Mouse (Mus musculus): Measurements from ENCODE around the gene Gm3591. TPM values are rescaled to one million over a fixed set of nuclear protein-coding genes. Genes with fewer than 3 reads are reported as not detected.
"Not testable (repeated sequence)": the region's sequence is repeated elsewhere in the genome, so short reads cannot be mapped to it uniquely, and the experiment has no call there.

The Gm3591 gene
- 0.24 and 0.78 TPM in 2 replicates for polyA plus RNA-seq (2015; fragmentation: Nextera tagmentation; extraction: Ambion mirVana)

DNA sequence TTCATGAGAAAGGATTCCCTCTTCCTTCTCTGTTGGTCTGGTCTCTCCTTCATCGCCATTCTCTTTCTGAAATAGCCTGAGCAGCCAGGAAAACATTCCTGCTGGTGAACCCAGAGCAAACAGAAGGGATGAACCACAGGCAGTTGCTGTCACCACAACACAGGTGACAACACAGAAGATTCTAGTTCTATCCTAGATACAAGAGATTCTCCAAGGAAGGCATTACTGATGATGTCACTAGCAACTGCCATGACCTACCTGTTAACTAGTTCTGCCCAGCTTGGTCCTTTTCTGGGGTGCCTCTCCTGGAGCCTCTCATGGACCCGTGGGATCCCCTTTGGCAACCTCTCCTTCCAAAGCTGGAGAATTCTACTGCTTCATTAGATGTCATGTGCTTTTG is at the start of gene Gm3591:
Gene Gm3591, minus strand, starts transcription at position 101 of the 400 bp plus-strand sequence.
- H3K9ac ChIP-seq (replicated peaks; ENCODE audit: low read length); H3K9me3 ChIP-seq (ENCODE audit: low read length); H3K4me3 ChIP-seq (ENCODE audit: low read length); H3K36me3 ChIP-seq (ENCODE audit: insufficient read depth, low read length); H3K27me3 ChIP-seq (ENCODE audit: insufficient read depth, low read length); H3K4me2 ChIP-seq (replicated peaks; ENCODE audit: low read depth, low read length); H3K4me1 ChIP-seq (ENCODE audit: insufficient read depth, low read length); H3K27ac ChIP-seq (ENCODE audit: low read length); ATAC-seq (ENCODE audit: low FRiP score, low TSS enrichment): not testable (repeated sequence)
- no CpG with 5 or more reads among the region's 2 CpGs for WGBS

DNA sequence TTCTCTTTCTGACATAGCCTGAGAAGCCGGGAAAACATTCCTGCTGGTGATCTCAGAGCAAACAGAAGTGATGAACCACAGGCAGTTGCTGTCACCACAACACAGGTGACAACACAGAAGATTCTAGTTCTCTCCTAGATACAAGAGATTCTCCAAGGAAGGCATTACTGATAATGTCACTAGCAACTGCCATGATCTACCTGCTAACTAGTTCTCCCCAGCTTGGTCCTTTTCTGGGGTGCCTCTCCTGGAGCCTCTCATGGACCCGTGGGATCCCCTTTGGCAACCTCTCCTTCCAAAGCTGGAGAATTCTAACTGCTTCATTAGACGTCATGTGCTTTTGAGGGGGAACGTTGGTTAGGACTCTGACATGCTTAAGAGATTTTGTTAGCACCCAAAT is 32.2 kb upstream of the Gm3591 start, which contains the start of gene Gm3594:
Gene Gm3594, minus strand, starts transcription at position 101 of the 400 bp plus-strand sequence.
- WGBS = no CpG with 5 or more reads among the region's 4 CpGs
- not testable (repeated sequence) for H3K9ac ChIP-seq (replicated peaks; ENCODE audit: low read length); H3K27me3 ChIP-seq (ENCODE audit: insufficient read depth, low read length); H3K4me1 ChIP-seq (ENCODE audit: insufficient read depth, low read length); H3K36me3 ChIP-seq (ENCODE audit: insufficient read depth, low read length); H3K27ac ChIP-seq (ENCODE audit: low read length); H3K4me2 ChIP-seq (replicated peaks; ENCODE audit: low read depth, low read length); ATAC-seq (ENCODE audit: low FRiP score, low TSS enrichment); H3K9me3 ChIP-seq (ENCODE audit: low read length); H3K4me3 ChIP-seq (ENCODE audit: low read length)

- H3K9ac ChIP-seq (replicated peaks; ENCODE audit: low read length); H3K27ac ChIP-seq (ENCODE audit: low read length); H3K36me3 ChIP-seq (ENCODE audit: insufficient read depth, low read length); ATAC-seq (ENCODE audit: low FRiP score, low TSS enrichment); H3K4me3 ChIP-seq (ENCODE audit: low read length); H3K4me2 ChIP-seq (replicated peaks; ENCODE audit: low read depth, low read length); H3K27me3 ChIP-seq (ENCODE audit: insufficient read depth, low read length); H3K4me1 ChIP-seq (ENCODE audit: insufficient read depth, low read length); H3K9me3 ChIP-seq (ENCODE audit: low read length): not testable (repeated sequence)
- WGBS = 91% methylated on average over 1 of the region's 4 CpGs
Measured at GRCm38 (mm10) chr14:6440774-6441173, 28.5 kb upstream of the Gm3591 start.

DNA sequence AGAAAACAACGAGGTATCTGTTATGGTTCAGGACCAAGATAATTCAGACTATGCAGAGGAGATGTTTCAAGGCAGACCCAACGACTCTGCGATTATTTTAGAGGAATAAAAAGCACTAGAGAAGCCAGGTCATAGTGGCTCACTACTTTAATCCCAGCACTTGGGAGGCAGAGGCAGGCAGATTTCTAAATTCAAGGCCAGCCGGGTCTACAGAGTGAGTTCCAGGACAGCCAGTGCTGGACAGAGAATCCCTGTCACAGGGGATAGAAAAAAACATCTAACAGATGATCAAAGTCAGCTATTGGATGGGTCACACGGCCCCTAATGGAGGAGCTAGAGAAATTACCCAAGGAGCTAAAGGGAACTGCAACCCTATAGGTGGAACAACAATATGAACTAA is 27.9 kb upstream of the Gm3591 start:
- H3K27ac ChIP-seq (ENCODE audit: low read length); H3K9ac ChIP-seq (replicated peaks; ENCODE audit: low read length); H3K4me3 ChIP-seq (ENCODE audit: low read length); ATAC-seq (ENCODE audit: low FRiP score, low TSS enrichment); H3K27me3 ChIP-seq (ENCODE audit: insufficient read depth, low read length); H3K4me2 ChIP-seq (replicated peaks; ENCODE audit: low read depth, low read length); H3K9me3 ChIP-seq (ENCODE audit: low read length); H3K4me1 ChIP-seq (ENCODE audit: insufficient read depth, low read length); H3K36me3 ChIP-seq (ENCODE audit: insufficient read depth, low read length): not testable (repeated sequence)
- WGBS = 29% methylated on average over 1 of the region's 5 CpGs

DNA sequence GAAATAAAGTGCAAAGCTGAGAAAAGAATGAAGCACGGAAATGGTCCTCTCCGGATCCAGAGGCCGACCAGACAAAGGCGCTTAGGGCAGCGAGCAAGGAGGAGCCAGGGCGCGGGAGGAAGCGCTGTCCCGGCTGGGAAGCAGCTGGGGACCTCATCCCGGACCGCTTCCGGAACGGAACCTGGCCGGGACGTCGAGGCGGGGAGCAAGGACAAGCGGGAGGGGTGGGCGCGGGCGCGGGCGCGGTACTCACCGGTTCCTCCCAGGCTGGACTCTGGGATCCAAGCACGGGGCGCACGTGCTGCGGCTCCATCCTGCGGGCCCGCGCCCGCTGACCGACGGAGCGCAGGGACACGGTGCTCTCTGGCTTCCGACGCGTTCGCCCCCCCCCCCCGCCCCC is 14.5 kb upstream of the Gm3591 start:
- not testable (repeated sequence) for H3K4me2 ChIP-seq (replicated peaks; ENCODE audit: low read depth, low read length); H3K4me3 ChIP-seq (ENCODE audit: low read length); ATAC-seq (ENCODE audit: low FRiP score, low TSS enrichment); H3K27ac ChIP-seq (ENCODE audit: low read length); H3K9me3 ChIP-seq (ENCODE audit: low read length); H3K9ac ChIP-seq (replicated peaks; ENCODE audit: low read length); H3K27me3 ChIP-seq (ENCODE audit: insufficient read depth, low read length); H3K4me1 ChIP-seq (ENCODE audit: insufficient read depth, low read length); H3K36me3 ChIP-seq (ENCODE audit: insufficient read depth, low read length)
- 23% methylated on average over 5 of the region's 42 CpGs for WGBS

- not testable (repeated sequence) for H3K36me3 ChIP-seq (ENCODE audit: insufficient read depth, low read length); H3K9me3 ChIP-seq (ENCODE audit: low read length); H3K4me1 ChIP-seq (ENCODE audit: insufficient read depth, low read length); H3K27ac ChIP-seq (ENCODE audit: low read length); ATAC-seq (ENCODE audit: low FRiP score, low TSS enrichment); H3K27me3 ChIP-seq (ENCODE audit: insufficient read depth, low read length); H3K4me3 ChIP-seq (ENCODE audit: low read length); H3K9ac ChIP-seq (replicated peaks; ENCODE audit: low read length)
- 0 out of 2 replicates have a peak overlapping the region, but pooled peaks have one; percentile 21 for H3K4me2 ChIP-seq (replicated peaks; ENCODE audit: low read depth, low read length)
- 19% methylated on average over 20 of the region's 22 CpGs for WGBS
Measured at GRCm38 (mm10) chr14:6426353-6426752, 14.1 kb upstream of the Gm3591 start.

GRCm38 (mm10) chr14:6390219-6390618 is 22.1 kb downstream of the Gm3591 start, which contains the start of gene Gm16440:
TSS of gene Gm16440 (minus strand) at chr14:6390319.
- not testable (repeated sequence) for H3K4me2 ChIP-seq (replicated peaks; ENCODE audit: low read depth, low read length); H3K27me3 ChIP-seq (ENCODE audit: insufficient read depth, low read length); H3K36me3 ChIP-seq (ENCODE audit: insufficient read depth, low read length); H3K9ac ChIP-seq (replicated peaks; ENCODE audit: low read length); ATAC-seq (ENCODE audit: low FRiP score, low TSS enrichment); H3K27ac ChIP-seq (ENCODE audit: low read length); H3K4me1 ChIP-seq (ENCODE audit: insufficient read depth, low read length); H3K9me3 ChIP-seq (ENCODE audit: low read length); H3K4me3 ChIP-seq (ENCODE audit: low read length)
- 92% methylated on average over 2 of the region's 4 CpGs for WGBS

Other genes with a start within 250 kb of the Gm3591 start
- not detected in 2 replicates for gene Gm21560, start 193.2 kb downstream of the Gm3591 start, polyA plus RNA-seq (2015; fragmentation: Nextera tagmentation; extraction: Ambion mirVana)
- gene Gm3411, start 125.2 kb downstream of the Gm3591 start, polyA plus RNA-seq (2015; fragmentation: Nextera tagmentation; extraction: Ambion mirVana) = 0.94 and 1.5 TPM in 2 replicates
- gene Gm21103, start 107.6 kb downstream of the Gm3591 start, polyA plus RNA-seq (2015; fragmentation: Nextera tagmentation; extraction: Ambion mirVana) = not detected in 2 replicates
- not detected in 2 replicates for gene Gm3618, start 68.8 kb downstream of the Gm3591 start, polyA plus RNA-seq (2015; fragmentation: Nextera tagmentation; extraction: Ambion mirVana)
- not detected in 2 replicates for gene Gm16440, start 22.2 kb downstream of the Gm3591 start, polyA plus RNA-seq (2015; fragmentation: Nextera tagmentation; extraction: Ambion mirVana)
- not detected in 2 replicates for gene Gm3594, start 32.1 kb upstream of the Gm3591 start, polyA plus RNA-seq (2015; fragmentation: Nextera tagmentation; extraction: Ambion mirVana)
- not detected in 2 replicates for gene Gm8356, start 124.8 kb upstream of the Gm3591 start, polyA plus RNA-seq (2015; fragmentation: Nextera tagmentation; extraction: Ambion mirVana)
- 0.26 TPM in 1 of 2 replicates, not detected in the other for gene Gm3629, start 178.1 kb upstream of the Gm3591 start, polyA plus RNA-seq (2015; fragmentation: Nextera tagmentation; extraction: Ambion mirVana)
- gene Gm3460, start 209.9 kb upstream of the Gm3591 start, polyA plus RNA-seq (2015; fragmentation: Nextera tagmentation; extraction: Ambion mirVana) = not detected in 2 replicates

Data from kidney, embryonic 16.5 days (tissue).